Mouse (Mus musculus): ENCODE results near the gene Hes7. TPM values are rescaled to one million over a fixed set of nuclear protein-coding genes. Genes with fewer than 3 reads are reported as not detected.

Hes7 gene
- polyA plus RNA-seq, 1 experiment from 2014 or later, result not detected

GRCm38 (mm10) chr11:69123693-69124497 is 3.7 kb downstream of the Hes7 start:
- under 1% methylated on average over 30 of the region's 31 CpGs for WGBS (ENCODE audit: missing documents)
- H3K79me2 ChIP-seq (ENCODE audit: inconsistent target), result no peaks in the 10 kb centered on the region
- H3K36me3 ChIP-seq (ENCODE audit: inconsistent target), result no peaks in the 10 kb centered on the region
- peak overlapping the region; percentile 19; the same call in 1 of the 2 replicates for H3K27ac ChIP-seq
- peak overlapping the region; percentile 55 for H3K4me3 ChIP-seq (ENCODE audit: inconsistent target)

DNA sequence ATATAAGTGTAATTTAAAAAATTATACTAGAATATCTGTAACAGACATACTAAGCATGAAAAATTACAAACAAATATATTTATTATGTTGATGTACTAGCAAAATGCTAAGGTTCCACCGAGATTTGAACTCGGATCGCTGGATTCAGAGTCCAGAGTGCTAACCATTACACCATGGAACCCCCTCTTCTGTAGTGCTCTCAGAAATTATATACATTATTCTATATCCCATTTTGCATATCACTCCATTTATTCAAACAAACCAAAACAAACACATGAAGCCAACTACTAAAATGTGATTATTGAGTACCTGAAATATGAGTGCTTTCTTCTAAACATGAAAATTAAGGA is 4.3 kb downstream of the Hes7 start:
- no peaks in the 10 kb centered on the region for H3K36me3 ChIP-seq (ENCODE audit: inconsistent target)
- H3K27ac ChIP-seq, result no peak overlapping the region
- no peaks in the 10 kb centered on the region for H3K79me2 ChIP-seq (ENCODE audit: inconsistent target)
- peak overlapping the region; percentile 53; the same call in 1 of the 2 replicates for H3K4me3 ChIP-seq (ENCODE audit: inconsistent target)
- WGBS (ENCODE audit: missing documents), result 0% methylated on average over 3 of the region's 3 CpGs

DNA sequence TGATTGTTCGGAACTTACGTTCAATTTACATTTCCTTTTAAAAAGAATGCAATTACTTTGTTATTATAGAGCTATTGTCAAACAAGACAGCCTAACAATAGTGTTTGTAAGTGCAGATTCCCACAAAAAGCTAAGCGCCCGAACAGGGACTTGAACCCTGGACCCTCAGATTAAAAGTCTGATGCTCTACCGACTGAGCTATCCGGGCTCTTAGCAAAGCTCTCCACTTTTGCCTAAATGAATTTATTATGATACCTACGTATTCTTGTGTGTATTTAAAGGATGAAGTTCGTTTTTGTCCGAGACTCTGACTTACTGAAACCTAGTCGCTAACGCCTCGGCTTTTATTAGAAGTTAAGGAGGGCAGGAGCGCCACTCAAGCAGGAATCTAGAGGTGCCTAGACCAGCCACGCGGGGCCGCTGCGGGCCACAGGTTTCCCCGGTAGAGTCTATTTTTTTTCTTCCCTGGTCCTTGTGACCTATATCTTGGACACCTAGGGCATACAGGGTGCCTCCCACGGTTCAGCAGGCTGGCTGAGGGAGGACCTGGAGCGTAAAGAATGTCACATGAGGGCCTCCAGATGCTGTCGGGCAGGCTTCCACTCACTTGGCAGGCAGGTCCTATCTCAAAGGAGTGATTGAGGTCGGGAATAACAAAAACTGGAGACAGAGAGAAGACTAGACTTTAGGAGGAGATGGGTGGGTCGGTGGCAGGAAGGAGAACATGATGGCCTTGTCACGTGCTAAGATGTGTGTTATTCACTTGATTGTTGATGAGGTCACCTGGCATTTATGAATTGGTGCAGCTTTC is 5.0 kb downstream of the Hes7 start:
- H3K36me3 ChIP-seq (ENCODE audit: inconsistent target), result no peaks in the 10 kb centered on the region
- no peaks in the 10 kb centered on the region for H3K79me2 ChIP-seq (ENCODE audit: inconsistent target)
- H3K27ac ChIP-seq, result 0 out of 2 replicates have a peak overlapping the region, but pooled peaks have one; percentile 13
- WGBS (ENCODE audit: missing documents), result 0% methylated on average over 24 of the region's 24 CpGs
- peak overlapping the region; percentile 53 for H3K4me3 ChIP-seq (ENCODE audit: inconsistent target)

GRCm38 (mm10) chr11:69125852-69125918 is 5.5 kb downstream of the Hes7 start, which contains the start of gene Aloxe3:
Aloxe3 (plus strand) TSS chr11:69125896.
- WGBS (ENCODE audit: missing documents), result 0% methylated on average over 3 of the region's 3 CpGs
- H3K4me3 ChIP-seq (ENCODE audit: inconsistent target), result peak within 1 kb of the TSS; percentile 53

DNA sequence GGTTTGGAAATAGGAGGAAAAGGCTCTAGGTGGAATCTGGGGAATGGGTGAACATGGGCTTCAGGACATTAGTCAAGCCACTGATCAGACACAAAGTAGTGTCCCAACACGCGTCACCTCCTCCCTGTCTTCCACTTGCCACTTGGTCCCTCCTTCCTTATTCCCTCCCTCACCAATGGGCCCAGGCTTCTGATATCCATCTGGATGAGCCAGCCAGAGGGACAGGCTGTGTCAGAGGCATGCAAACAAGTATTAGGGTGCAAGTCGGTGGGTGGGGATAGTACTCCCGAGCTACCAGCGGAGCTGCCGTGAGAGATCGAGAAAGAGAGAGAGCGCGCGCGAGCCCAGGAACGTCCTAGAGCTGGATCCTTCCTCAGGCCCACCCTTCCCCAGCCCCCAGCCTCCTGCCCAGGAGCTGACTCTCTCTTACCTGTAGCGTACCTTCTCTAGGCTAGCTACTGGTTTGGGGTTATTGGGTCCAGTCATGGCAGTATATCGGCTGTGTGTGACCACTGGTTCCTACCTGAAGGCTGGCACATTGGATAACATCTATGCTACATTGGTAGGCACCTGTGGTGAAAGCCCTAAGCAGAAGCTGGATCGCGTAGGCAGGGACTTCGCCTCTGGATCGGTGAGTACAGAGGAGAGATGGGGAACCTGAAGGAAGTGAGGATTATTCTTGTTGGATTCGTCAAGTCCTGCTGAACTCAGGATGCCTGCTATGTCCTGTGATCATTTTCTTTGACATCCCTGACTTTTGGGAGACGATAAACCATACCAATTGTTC is 5.9 kb downstream of the Hes7 start:
- Histone ChIP-seq H3K36me3 (ENCODE audit: inconsistent target) (no peaks in the 10 kb centered on the region), H3K27ac (no peak overlapping the region), H3K4me3 (ENCODE audit: inconsistent target) (peak overlapping the region; percentile 53), H3K79me2 (ENCODE audit: inconsistent target) (no peaks in the 10 kb centered on the region)
- WGBS (ENCODE audit: missing documents), result 7% methylated on average over 20 of the region's 20 CpGs

More at GRCm38 (mm10) chr11:69125852-69125918, 5.5 kb downstream of the Hes7 start, which contains the start of gene Aloxe3:
- H3K36me3 ChIP-seq (ENCODE audit: inconsistent target), result no peaks in the 10 kb centered on the region
- H3K27ac ChIP-seq, result 0 out of 2 replicates have a peak within 1 kb of the TSS, but pooled peaks have one; percentile 13
- no peaks in the 10 kb centered on the region for H3K79me2 ChIP-seq (ENCODE audit: inconsistent target)

DNA sequence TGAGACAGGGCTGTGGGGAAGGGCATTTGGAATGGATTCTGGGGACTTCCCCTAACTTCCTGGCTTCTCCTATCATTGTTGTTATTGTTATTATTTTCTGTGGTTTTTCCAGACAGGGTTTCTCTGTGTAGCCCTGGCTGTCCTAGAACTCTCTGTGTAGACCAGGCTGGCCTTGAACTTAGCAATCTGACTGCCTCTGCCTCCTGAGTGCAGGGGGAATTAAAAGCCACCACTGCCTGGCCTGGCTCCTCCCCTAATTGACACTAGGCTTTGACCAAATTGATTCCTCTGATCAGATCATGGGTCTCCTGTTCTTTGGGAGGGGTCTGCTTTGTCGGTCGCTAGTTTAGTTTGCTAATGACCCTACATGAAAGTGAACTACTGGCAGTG is 6.5 kb downstream of the Hes7 start:
- no peak overlapping the region for H3K27ac ChIP-seq
- no peak overlapping the region for H3K4me3 ChIP-seq (ENCODE audit: inconsistent target)
- no peaks in the 10 kb centered on the region for H3K36me3 ChIP-seq (ENCODE audit: inconsistent target)
- H3K79me2 ChIP-seq (ENCODE audit: inconsistent target), result no peaks in the 10 kb centered on the region
- WGBS (ENCODE audit: missing documents), result 71% methylated on average over 2 of the region's 2 CpGs

DNA sequence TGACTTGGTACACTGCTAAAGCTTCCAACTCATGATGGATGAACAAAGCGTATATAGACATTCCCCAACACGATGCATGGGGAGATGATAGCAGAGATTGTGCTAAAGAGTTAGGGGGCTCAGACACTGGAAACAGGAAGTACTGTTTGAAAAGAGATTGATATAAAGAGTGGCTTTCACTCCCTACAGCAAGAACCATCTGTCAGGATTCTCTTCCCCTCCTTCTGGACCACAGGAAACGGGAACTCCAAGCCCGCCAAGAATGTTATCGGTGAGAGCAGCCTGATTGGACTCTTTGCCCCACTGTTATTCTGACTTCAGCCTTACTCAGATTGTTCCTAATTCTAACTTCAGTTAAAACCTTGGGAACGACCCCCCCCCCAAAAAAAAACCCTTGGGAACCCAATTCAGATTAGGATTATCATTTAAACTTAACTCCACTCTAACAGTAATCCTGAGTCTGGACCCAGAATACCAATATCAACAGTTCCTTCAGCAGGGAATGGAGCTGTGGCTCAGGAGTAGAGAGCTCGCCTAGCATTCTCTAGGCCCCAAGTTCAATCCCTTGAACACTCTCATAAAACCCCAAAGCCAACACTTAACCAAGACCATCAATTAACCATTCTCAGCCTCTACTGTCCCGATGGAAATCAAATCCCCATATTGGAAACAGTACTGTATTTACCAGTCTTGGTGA is 8.4 kb downstream of the Hes7 start:
- Histone ChIP-seq H3K27ac (no peak overlapping the region), H3K36me3 (ENCODE audit: inconsistent target) (no peaks in the 10 kb centered on the region), H3K79me2 (ENCODE audit: inconsistent target) (no peaks in the 10 kb centered on the region), H3K4me3 (ENCODE audit: inconsistent target) (no peak overlapping the region)
- WGBS (ENCODE audit: missing documents), result 72% methylated on average over 8 of the region's 8 CpGs

DNA sequence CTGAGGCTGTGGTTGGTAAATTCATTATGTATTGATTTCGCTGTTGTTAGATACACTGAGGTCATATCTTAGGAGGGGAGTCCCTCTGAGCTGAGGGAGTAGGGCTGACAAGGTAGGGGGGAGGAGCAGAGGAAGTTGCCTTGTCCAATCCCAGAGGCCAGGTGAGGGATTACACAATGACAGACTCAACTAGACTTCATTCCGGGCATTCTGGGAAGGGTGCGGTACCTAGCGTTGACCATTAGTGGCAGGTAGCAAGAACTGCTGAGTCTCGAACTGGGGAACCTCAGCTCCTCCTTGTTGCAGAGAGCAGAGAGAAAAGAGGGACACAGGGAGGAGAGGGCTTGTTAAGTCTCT is 13.3 kb downstream of the Hes7 start:
- Histone ChIP-seq H3K27ac (no peak overlapping the region), H3K79me2 (ENCODE audit: inconsistent target) (no peaks in the 10 kb centered on the region), H3K4me3 (ENCODE audit: inconsistent target) (no peak overlapping the region), H3K36me3 (ENCODE audit: inconsistent target) (no peaks in the 10 kb centered on the region)
- 76% methylated on average over 5 of the region's 5 CpGs for WGBS (ENCODE audit: missing documents)

- WGBS (ENCODE audit: missing documents), result 17% methylated on average over 34 of the region's 34 CpGs
- no peaks in the 10 kb centered on the region for H3K79me2 ChIP-seq (ENCODE audit: inconsistent target)
- H3K27ac ChIP-seq, result no peak overlapping the region
- no peaks in the 10 kb centered on the region for H3K36me3 ChIP-seq (ENCODE audit: inconsistent target)
- no peak overlapping the region for H3K4me3 ChIP-seq (ENCODE audit: inconsistent target)
These were observed 13.9 kb downstream of the Hes7 start for GRCm38 (mm10) chr11:69133923-69134621.

GRCm38 (mm10) chr11:69134622-69134968 is 14.4 kb downstream of the Hes7 start:
- no peaks in the 10 kb centered on the region for H3K36me3 ChIP-seq (ENCODE audit: inconsistent target)
- 70% methylated on average over 8 of the region's 8 CpGs for WGBS (ENCODE audit: missing documents)
- no peaks in the 10 kb centered on the region for H3K79me2 ChIP-seq (ENCODE audit: inconsistent target)
- no peak overlapping the region for H3K4me3 ChIP-seq (ENCODE audit: inconsistent target)
- H3K27ac ChIP-seq, result no peak overlapping the region

DNA sequence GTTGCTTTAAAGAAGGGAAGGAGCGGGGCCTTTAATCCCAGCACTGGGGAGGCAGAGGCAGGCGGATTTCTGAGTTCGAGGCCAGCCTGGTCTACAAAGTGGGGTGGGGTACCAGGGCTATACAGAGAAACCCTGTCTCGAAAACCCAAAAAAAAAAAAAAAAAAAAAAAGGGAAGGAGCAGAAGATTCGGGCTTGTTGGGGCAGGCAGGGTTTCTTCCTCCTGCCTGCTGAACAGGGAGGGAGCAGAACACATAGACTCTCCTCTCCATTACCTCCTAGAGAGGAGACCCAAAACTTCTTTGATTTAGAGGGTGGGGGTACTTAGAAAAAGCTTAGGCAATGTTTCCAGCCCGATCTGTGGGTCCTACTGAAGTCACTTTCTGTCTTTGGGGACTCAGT is 15.2 kb downstream of the Hes7 start:
- no peaks in the 10 kb centered on the region for H3K79me2 ChIP-seq (ENCODE audit: inconsistent target)
- no peak overlapping the region for H3K27ac ChIP-seq
- H3K36me3 ChIP-seq (ENCODE audit: inconsistent target), result no peaks in the 10 kb centered on the region
- no peak overlapping the region for H3K4me3 ChIP-seq (ENCODE audit: inconsistent target)
- WGBS (ENCODE audit: missing documents), result 68% methylated on average over 6 of the region's 6 CpGs

- H3K4me3 ChIP-seq (ENCODE audit: inconsistent target), result no peak overlapping the region
- WGBS (ENCODE audit: missing documents), result 87% methylated on average over 7 of the region's 7 CpGs
- no peaks in the 10 kb centered on the region for H3K36me3 ChIP-seq (ENCODE audit: inconsistent target)
- no peaks in the 10 kb centered on the region for H3K79me2 ChIP-seq (ENCODE audit: inconsistent target)
- no peak overlapping the region for H3K27ac ChIP-seq
These were observed 27.3 kb downstream of the Hes7 start for GRCm38 (mm10) chr11:69147546-69147945.

DNA sequence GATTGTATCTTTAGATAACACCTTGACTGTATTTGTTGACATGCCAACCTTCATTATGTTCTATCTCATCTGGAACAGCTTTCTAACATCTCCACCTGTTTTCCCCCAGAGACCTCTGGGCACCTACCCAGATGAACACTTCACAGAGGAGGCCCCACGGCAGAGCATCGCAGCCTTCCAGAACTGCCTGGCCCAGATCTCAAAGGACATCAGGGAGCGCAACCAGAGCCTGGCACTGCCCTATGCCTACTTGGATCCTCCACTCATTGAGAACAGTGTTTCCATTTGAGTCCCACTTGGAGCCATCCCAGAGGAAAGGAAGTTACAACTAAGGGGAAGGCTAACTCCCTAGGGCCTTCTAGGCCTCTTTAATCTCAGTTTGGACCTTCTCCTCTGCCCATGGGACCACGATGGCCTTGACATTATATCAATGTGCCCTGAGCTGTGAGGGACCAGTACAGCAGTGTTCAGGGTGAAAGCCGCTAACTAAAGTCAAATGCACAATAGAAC is 28.3 kb downstream of the Hes7 start:
- WGBS (ENCODE audit: missing documents), result 85% methylated on average over 5 of the region's 5 CpGs
- H3K36me3 ChIP-seq (ENCODE audit: inconsistent target), result no peaks in the 10 kb centered on the region
- no peaks in the 10 kb centered on the region for H3K79me2 ChIP-seq (ENCODE audit: inconsistent target)
- no peak overlapping the region for H3K27ac ChIP-seq
- H3K4me3 ChIP-seq (ENCODE audit: inconsistent target), result no peak overlapping the region

- no peaks in the 10 kb centered on the region for H3K79me2 ChIP-seq (ENCODE audit: inconsistent target)
- H3K36me3 ChIP-seq (ENCODE audit: inconsistent target), result no peaks in the 10 kb centered on the region
- H3K4me3 ChIP-seq (ENCODE audit: inconsistent target), result no peak overlapping the region
- no peak overlapping the region for H3K27ac ChIP-seq
- WGBS (ENCODE audit: missing documents), result 80% methylated on average over 6 of the region's 6 CpGs
These were observed 29.5 kb downstream of the Hes7 start for GRCm38 (mm10) chr11:69149728-69150127.

Measured in macrophage (primary cell).